Mouse (Mus musculus) heart, embryonic 14.5 days (tissue): ENCODE measurements around the gene Plk4. TPM values are rescaled to one million over a fixed set of nuclear protein-coding genes. Genes with fewer than 3 reads are reported as not detected.

Source experiments
- ATAC-seq: fragments of 200-750 bp; cut with Nextera tagmentation; 2 replicates; pipeline ENCODE4 v1.8.0; 2017; ENCODE audit warnings: low read depth, moderate TSS enrichment; ENCODE audit not compliant: insufficient number of reproducible peaks, insufficient read depth, low FRiP score
- H3K27ac ChIP-seq, 2 experiments: fragments of 200-500 bp in 1 of 2; fragments of 300-500 bp in 1 of 2; sonication (generic) in 1 of 2; replicated peaks in 1 of 2; 2 replicates each; pipeline ENCODE4 v1.5.1; 2012 to 2014; ENCODE audit warnings: low read depth in 2 of 2, low read length in 2 of 2, control low read depth in 1 of 2, mild to moderate bottlenecking in 1 of 2, mixed read lengths in 1 of 2; ENCODE audit not compliant: control insufficient read depth in 1 of 2, insufficient read depth in 1 of 2
- H3K27me3 ChIP-seq: fragments of 300-500 bp; sonication (generic); 2 replicates; pipeline ENCODE4 v1.6.1; 2014; ENCODE audit warnings: mild to moderate bottlenecking, low read length, control low read depth; ENCODE audit not compliant: control insufficient read depth, insufficient read depth
- H3K36me3 ChIP-seq: fragments of 300-500 bp; sonication (generic); 2 replicates; pipeline ENCODE4 v1.6.1; 2014; ENCODE audit warnings: mild to moderate bottlenecking, control low read depth, low read length, mixed read lengths; ENCODE audit not compliant: control insufficient read depth, insufficient read depth
- H3K4me1 ChIP-seq, 2 experiments: fragments of 200-500 bp in 1 of 2; fragments of 300-500 bp in 1 of 2; sonication (generic) in 1 of 2; 2 replicates each; pipeline ENCODE4 v1.6.1; 2012 to 2014; ENCODE audit warnings: low read length in 2 of 2, control low read depth in 1 of 2, mixed read lengths in 1 of 2; ENCODE audit not compliant: control insufficient read depth in 2 of 2, insufficient read depth in 2 of 2
- H3K4me2 ChIP-seq: fragments of 300-500 bp; sonication (generic); 2 replicates; pipeline ENCODE4 v1.6.1; 2014; ENCODE audit warnings: mild to moderate bottlenecking, low read length
- H3K4me3 ChIP-seq, 2 experiments: fragments of 200-500 bp in 1 of 2; fragments of 300-500 bp in 1 of 2; sonication (generic) in 1 of 2; 2 replicates each; pipeline ENCODE4 v1.5.1; 2012 to 2014; ENCODE audit warnings: low read length in 2 of 2, mild to moderate bottlenecking in 2 of 2, control low read depth in 1 of 2, low read depth in 1 of 2, moderate library complexity in 1 of 2; ENCODE audit not compliant: control insufficient read depth in 1 of 2, insufficient read depth in 1 of 2
- H3K9ac ChIP-seq: fragments of 300-500 bp; sonication (generic); 2 replicates; pipeline ENCODE4 v1.6.1; 2014; ENCODE audit warnings: mild to moderate bottlenecking, low read length
- H3K9me3 ChIP-seq: fragments of 300-500 bp; sonication (generic); 2 replicates; pipeline ENCODE4 v1.6.1; 2016; ENCODE audit warnings: low read length, control low read depth; ENCODE audit not compliant: control insufficient read depth
- WGBS: fragments of 180-500 bp; shearing (Covaris S2); extraction: QIAGEN DNeasy Blood & Tissue Kit; methylation state at CpG from one replicate; pipeline ENCODE4 v1.1.7; 2014; 5-methylcytosine and 5-hydroxymethylcytosine counted together
- polyA plus RNA-seq: library from polyadenylated mRNA; unstranded; fragments of >200 nt; fragmentation: Nextera tagmentation; extraction: Ambion mirVana; gene quantifications from 2 replicates; pipeline ENCODE4 v1.2.1, GENCODE M21; 2014

Gene Plk4
- polyA plus RNA-seq, result 32.0 and 34.6 TPM in 2 replicates

DNA sequence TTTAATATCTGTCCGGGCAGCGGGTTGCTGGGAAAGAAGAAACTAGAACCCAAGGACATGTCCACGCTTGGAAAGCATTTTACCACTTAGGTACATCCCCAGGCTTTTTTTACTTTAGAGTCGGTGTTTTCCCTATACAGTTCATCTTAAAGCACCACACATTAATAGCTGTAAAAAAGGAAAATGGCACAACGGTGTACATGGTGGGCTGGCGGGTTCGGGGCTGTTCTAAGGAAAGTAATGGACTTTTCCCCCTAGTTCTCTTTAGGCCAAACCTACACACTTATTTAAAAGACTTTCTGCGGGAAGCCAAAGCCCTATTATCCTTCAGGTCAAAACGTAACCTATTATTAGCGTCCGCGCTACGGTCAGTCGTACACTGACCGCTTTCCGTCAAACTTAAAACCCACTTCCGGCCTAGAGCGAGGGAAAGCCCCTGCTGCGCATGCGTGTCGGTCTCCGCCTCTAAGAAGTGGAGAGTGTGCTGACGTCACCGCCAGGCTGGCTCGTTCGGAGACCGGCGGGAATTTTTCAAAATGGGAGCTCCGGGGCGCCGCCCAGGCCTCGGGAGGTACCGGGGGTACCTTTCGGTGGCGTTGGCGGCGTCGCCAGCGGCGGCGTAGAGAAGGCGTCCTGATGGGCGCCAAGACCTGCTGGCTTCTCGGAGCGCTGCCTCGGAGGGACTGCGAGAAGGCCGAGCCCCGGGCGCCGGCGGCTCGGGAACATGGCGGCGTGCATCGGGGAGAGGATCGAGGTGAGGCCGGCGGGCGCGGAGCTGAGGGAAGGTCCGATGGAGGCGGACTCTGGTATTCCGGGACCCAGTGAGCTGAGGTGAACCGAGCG lies at the start of gene Plk4:
Gene Plk4 (plus strand): TSS at position 490 of the 843 bp plus-strand sequence.
- ATAC-seq, result peak; percentile 96
- Histone ChIP-seq H3K27me3 (no peaks in the 10 kb centered on the region), H3K4me2 (peak within 1 kb of the TSS; percentile 93), H3K4me3 (peak within 1 kb of the TSS; percentile 63 to 91), H3K36me3 (peaks cover 23% of the 10 kb centered on the region), H3K9ac (peak within 1 kb of the TSS; percentile 90), H3K27ac (peak within 1 kb of the TSS; percentile 68 to 71), H3K4me1 (peaks cover 0 to 13% of the 10 kb centered on the region in 2 experiments; a peak in 1 of 4 replicates), H3K9me3 (no peaks in the 10 kb centered on the region)
- WGBS, result 2% methylated on average over 66 of the region's 66 CpGs

DNA sequence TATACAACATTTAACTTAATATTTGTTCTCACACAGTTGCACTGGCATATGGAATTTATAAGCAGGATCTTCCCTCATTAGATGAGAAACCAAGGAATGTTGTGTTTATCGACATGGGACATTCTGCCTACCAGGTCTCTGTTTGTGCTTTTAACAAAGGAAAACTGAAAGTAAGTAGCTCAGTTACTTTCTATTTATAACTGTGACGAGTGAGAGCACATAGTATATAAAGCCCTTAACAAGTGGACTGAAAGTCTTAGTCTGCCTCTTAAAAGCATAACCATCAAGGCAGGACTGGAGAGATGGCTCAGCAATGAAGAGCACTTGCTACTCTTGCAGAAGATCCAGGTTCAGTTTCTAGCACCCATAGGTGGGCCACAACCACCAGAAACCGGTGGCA lies 39.1 kb upstream of the Plk4 start:
- 65% methylated on average over 3 of the region's 3 CpGs for WGBS
- ATAC-seq, result no peak
- no peak overlapping the region for H3K4me3 ChIP-seq
- no peaks in the 10 kb centered on the region for H3K4me1 ChIP-seq
- no peak overlapping the region for H3K27ac ChIP-seq
- no peaks in the 10 kb centered on the region for H3K9me3 ChIP-seq
- H3K27me3 ChIP-seq, result no peaks in the 10 kb centered on the region
- no peak overlapping the region for H3K9ac ChIP-seq
- no peak overlapping the region for H3K4me2 ChIP-seq
- peaks cover 46% of the 10 kb centered on the region for H3K36me3 ChIP-seq

GRCm38 (mm10) chr3:40761312-40761711 lies 38.5 kb upstream of the Plk4 start:
- H3K4me1 ChIP-seq, result no peaks in the 10 kb centered on the region
- WGBS, result 86% methylated on average over 2 of the region's 2 CpGs
- peaks cover 46% of the 10 kb centered on the region for H3K36me3 ChIP-seq
- no peak overlapping the region for H3K4me2 ChIP-seq
- no peaks in the 10 kb centered on the region for H3K9me3 ChIP-seq
- H3K9ac ChIP-seq, result no peak overlapping the region
- no peak overlapping the region for H3K27ac ChIP-seq
- ATAC-seq, result no peak
- H3K4me3 ChIP-seq, result no peak overlapping the region
- H3K27me3 ChIP-seq, result no peaks in the 10 kb centered on the region

- Histone ChIP-seq H3K4me1 (no peaks in the 10 kb centered on the region), H3K9me3 (no peaks in the 10 kb centered on the region), H3K27ac (no peak overlapping the region), H3K36me3 (peaks cover 22% of the 10 kb centered on the region), H3K27me3 (no peaks in the 10 kb centered on the region), H3K4me2 (no peak overlapping the region), H3K4me3 (no peak overlapping the region), H3K9ac (no peak overlapping the region)
- no peak for ATAC-seq
- 84% methylated on average over 2 of the region's 2 CpGs for WGBS
These were observed 6.0 kb upstream of the Plk4 start for GRCm38 (mm10) chr3:40793783-40794182.

DNA sequence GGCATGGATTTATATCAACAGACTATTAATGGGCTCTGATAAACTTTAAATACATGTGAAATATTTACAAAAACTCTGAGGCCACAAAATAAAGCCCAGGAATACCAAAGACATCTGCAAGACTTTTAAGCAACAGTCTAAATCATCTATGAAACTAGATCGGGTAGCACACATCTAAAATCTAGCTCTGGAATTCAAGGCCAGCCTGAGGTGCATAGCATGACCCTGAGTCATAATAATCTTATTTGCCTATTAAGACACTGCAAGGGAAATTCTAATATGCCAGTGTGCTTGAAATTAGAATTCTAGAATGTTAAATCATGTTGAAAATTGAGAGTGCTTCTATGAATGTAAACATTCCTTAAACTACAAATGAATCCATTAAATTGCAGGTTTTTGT lies 1.8 kb upstream of the Plk4 start:
- Histone ChIP-seq H3K36me3 (peaks cover 16% of the 10 kb centered on the region), H3K4me1 (peaks cover 0 to 13% of the 10 kb centered on the region in 2 experiments; a peak in 1 of 4 replicates), H3K27ac (no peak overlapping the region), H3K4me3 (no peak overlapping the region), H3K4me2 (no peak overlapping the region), H3K9me3 (no peaks in the 10 kb centered on the region), H3K9ac (no peak overlapping the region), H3K27me3 (no peaks in the 10 kb centered on the region)
- 50% methylated on average over 1 of the region's 1 CpGs for WGBS
- no peak for ATAC-seq

DNA sequence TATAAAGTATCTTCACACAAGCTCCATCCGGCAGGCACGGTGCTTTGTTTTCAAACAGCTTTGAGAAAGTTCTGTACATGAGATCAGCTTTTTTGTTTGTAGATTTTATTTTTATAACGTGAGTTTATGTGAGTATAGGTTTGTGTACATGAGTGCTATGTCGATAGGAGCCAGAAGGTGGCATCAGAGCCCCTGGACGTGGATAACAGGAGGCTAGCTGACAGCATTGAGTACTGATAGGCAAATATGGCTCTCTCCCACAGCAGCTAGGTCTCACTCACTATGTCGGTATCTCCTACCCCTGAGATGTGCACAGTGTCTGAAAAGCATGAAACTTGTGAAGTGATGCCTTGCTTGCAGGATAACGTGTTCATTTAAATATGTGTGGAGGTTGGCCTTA lies 1.3 kb upstream of the Plk4 start:
- no peak for ATAC-seq
- H3K4me3 ChIP-seq, result no peak overlapping the region
- H3K4me1 ChIP-seq, result peaks cover 0 to 13% of the 10 kb centered on the region in 2 experiments; a peak in 1 of 4 replicates
- H3K27me3 ChIP-seq, result no peaks in the 10 kb centered on the region
- no peak overlapping the region for H3K9ac ChIP-seq
- peaks cover 17% of the 10 kb centered on the region for H3K36me3 ChIP-seq
- no peak overlapping the region for H3K27ac ChIP-seq
- H3K9me3 ChIP-seq, result no peaks in the 10 kb centered on the region
- WGBS, result 36% methylated on average over 7 of the region's 7 CpGs
- no peak overlapping the region for H3K4me2 ChIP-seq

GRCm38 (mm10) chr3:40800373-40800823 lies 579 bp downstream of the Plk4 start:
- H3K4me2 ChIP-seq, result peak overlapping the region; percentile 93
- peak; percentile 70 for ATAC-seq
- H3K9me3 ChIP-seq, result no peaks in the 10 kb centered on the region
- peaks cover 0 to 13% of the 10 kb centered on the region in 2 experiments; a peak in 1 of 4 replicates for H3K4me1 ChIP-seq
- H3K36me3 ChIP-seq, result peaks cover 29% of the 10 kb centered on the region
- peak overlapping the region; percentile 40 to 71; a peak in 3 of 4 replicates for H3K27ac ChIP-seq
- peak overlapping the region; percentile 63 to 91 for H3K4me3 ChIP-seq
- H3K27me3 ChIP-seq, result no peaks in the 10 kb centered on the region
- WGBS, result 0% methylated on average over 32 of the region's 37 CpGs
- H3K9ac ChIP-seq, result peak overlapping the region; percentile 90
